Mouse (Mus musculus) forebrain, embryonic 14.5 days (tissue): ENCODE measurements around the gene Sema4d. TPM values are rescaled to one million over a fixed set of nuclear protein-coding genes. Genes with fewer than 3 reads are reported as not detected.
A peak's percentile ranks its signal among the peaks of the same experiment; 100 is the strongest.
"Not testable (repeated sequence)": the region's sequence is repeated elsewhere in the genome, so short reads cannot be mapped to it uniquely, and the experiment has no call there.

Source experiments
- ATAC-seq: fragments of 200-750 bp; cut with Nextera tagmentation; 2 replicates; pipeline ENCODE4 v1.8.0; 2017; ENCODE audit warnings: mild to moderate bottlenecking, moderate library complexity
- DNase-seq: peaks from one replicate; pipeline ENCODE4 v3.0.0-alpha.2; 2015; ENCODE audit warnings: low spot score
- H3K27ac ChIP-seq: fragments of 300-500 bp; sonication (generic); 2 replicates; pipeline ENCODE4 v1.5.1; 2014; ENCODE audit warnings: low read depth, mild to moderate bottlenecking, control low read depth, low read length, moderate library complexity
- H3K27me3 ChIP-seq: fragments of 300-500 bp; sonication (generic); replicated peaks from 2 replicates; pipeline ENCODE4 v1.6.1; 2014; ENCODE audit warnings: low read length, control low read depth, mixed read lengths; ENCODE audit not compliant: control insufficient read depth, insufficient read depth
- H3K36me3 ChIP-seq: fragments of 300-500 bp; sonication (generic); 2 replicates; pipeline ENCODE4 v1.6.1; 2014; ENCODE audit warnings: low read length, control low read depth; ENCODE audit not compliant: control insufficient read depth, insufficient read depth
- H3K4me1 ChIP-seq: fragments of 300-500 bp; sonication (generic); 2 replicates; pipeline ENCODE4 v1.6.1; 2014; ENCODE audit warnings: antibody characterized with exemption, low read length, control low read depth; ENCODE audit not compliant: control insufficient read depth, insufficient read depth
- H3K4me2 ChIP-seq: fragments of 300-500 bp; sonication (generic); 2 replicates; pipeline ENCODE4 v1.6.1; 2014; ENCODE audit warnings: mild to moderate bottlenecking, control low read depth, low read length
- H3K4me3 ChIP-seq: fragments of 300-500 bp; sonication (generic); 2 replicates; pipeline ENCODE4 v1.5.1; 2014; ENCODE audit warnings: low read depth, low read length, control low read depth
- H3K9ac ChIP-seq: fragments of 300-500 bp; sonication (generic); 2 replicates; pipeline ENCODE4 v1.6.1; 2014; ENCODE audit warnings: mild to moderate bottlenecking, low read length, control low read depth, moderate library complexity
- H3K9me3 ChIP-seq: fragments of 300-500 bp; sonication (generic); replicated peaks from 2 replicates; pipeline ENCODE4 v1.6.1; 2016; ENCODE audit warnings: low read length, control low read depth, mixed read lengths; ENCODE audit not compliant: control insufficient read depth
- WGBS: fragments of 180-500 bp; shearing (Covaris S2); extraction: QIAGEN DNeasy Blood & Tissue Kit; methylation state at CpG from one replicate; pipeline ENCODE4 v1.1.7; 2014; 5-methylcytosine and 5-hydroxymethylcytosine counted together
- polyA plus RNA-seq: library from polyadenylated mRNA; unstranded; fragments of >200 nt; fragmentation: Nextera tagmentation; extraction: Ambion mirVana; gene quantifications from 2 replicates; pipeline ENCODE4 v1.2.1, GENCODE M21; 2014

Sema4d gene
- polyA plus RNA-seq, 1 experiment from 2014 or later, result 12.7 TPM

DNA sequence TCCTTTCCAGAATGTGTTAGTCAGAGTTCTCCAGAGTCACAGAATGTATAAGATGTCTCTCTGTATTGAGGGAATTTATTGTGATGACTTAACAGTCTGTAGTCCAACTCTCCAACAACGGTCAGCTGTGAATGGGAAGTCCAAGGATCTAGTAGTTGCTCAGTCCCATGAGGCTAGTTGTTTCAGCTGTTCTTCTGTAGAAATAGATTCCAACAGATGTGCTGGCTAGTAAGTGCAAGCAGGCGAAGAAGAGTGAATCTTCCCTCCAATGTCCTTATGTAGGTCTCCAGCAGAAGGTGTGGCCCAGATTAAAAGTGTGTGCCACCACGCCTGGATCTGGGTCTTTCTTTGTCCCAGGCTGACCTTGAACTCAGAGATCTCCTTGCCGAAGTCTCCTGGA is 41.7 kb upstream of the Sema4d start:
- not testable (repeated sequence) for H3K27ac ChIP-seq, H3K4me3 ChIP-seq, H3K9ac ChIP-seq, H3K4me2 ChIP-seq, H3K27me3 ChIP-seq, ATAC-seq, H3K36me3 ChIP-seq, DNase-seq, H3K4me1 ChIP-seq, H3K9me3 ChIP-seq
- 79% methylated on average over 4 of the region's 4 CpGs for WGBS

DNA sequence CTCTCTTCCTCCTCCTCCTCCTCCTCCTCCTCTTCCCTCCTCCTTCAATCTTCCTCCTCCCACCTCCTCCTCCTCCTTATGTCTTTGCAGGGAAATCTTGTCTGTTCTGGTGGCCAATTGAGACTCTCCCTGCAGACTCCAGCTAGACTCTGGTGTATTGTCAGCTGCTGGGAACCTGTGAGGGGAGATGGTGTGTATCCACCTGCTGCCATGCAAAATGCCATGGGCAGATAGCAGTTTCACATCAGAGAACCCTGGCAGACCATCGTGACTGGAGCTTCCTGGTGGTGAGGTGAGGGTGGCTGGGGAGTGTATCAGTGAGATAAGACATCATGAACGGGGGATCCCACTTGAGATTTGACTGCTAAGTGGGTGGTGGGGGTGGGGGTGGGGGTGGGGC is 41.0 kb upstream of the Sema4d start:
- H3K27me3 ChIP-seq, result 0 out of 2 replicates have a peak, but pooled peaks cover 4% of the 10 kb centered on the region
- no peak for DNase-seq

DNA sequence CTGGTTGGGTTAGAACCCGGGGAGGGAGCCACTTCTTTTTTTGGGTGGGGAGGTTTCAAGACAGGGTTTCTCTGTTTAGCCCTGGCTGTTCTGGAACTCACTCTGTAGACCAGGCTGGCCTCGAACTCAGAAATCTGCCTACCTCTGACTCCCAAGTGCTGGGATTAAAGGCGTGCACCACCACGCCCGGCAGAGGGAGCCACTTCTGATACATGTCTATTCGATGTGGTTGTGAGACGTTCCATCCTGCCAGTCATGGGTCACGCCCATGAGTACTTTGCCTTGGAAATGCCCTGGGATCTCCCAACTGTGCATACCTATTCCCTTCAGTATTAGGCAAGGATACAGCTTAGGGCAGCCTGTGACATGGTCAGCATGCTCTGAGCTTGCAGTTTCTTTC is 40.5 kb upstream of the Sema4d start:
- H3K9ac ChIP-seq, H3K4me1 ChIP-seq, H3K27me3 ChIP-seq, ATAC-seq, H3K9me3 ChIP-seq, H3K4me2 ChIP-seq, DNase-seq, H3K36me3 ChIP-seq, H3K4me3 ChIP-seq, H3K27ac ChIP-seq: not testable (repeated sequence)
- 75% methylated on average over 8 of the region's 8 CpGs for WGBS

More for the DNA sequence above, 41.0 kb upstream of the Sema4d start:
- Histone ChIP-seq H3K9me3 (no peaks in the 10 kb centered on the region), H3K4me1 (no peaks in the 10 kb centered on the region), H3K27ac (no peak overlapping the region), H3K4me3 (no peak overlapping the region), H3K4me2 (no peak overlapping the region), H3K9ac (no peak overlapping the region), H3K36me3 (no peaks in the 10 kb centered on the region)
- no peak for ATAC-seq
- 70% methylated on average over 2 of the region's 2 CpGs for WGBS

DNA sequence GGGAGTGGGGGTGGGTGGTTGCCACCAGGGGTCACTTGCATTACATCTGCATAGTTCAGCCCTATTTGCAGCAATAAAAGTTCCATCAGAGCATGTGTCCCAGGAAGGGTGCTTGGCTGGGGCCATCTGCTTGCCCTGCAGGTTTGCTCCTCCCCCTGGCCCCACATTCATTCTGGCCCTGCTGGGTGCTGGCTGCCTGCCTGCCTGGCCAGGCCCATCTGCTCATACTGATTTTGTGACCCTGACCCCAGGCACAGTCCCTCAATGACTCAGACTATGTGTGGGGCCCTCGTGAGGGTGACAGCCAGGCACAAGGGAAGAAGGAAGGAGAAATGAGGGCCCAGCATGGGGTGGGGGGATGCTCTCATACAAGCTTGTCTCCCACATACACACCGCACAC is 40.1 kb upstream of the Sema4d start:
- DNase-seq (no peak), ATAC-seq (no peak)
- Histone ChIP-seq H3K4me3 (no peak overlapping the region), H3K9me3 (no peaks in the 10 kb centered on the region), H3K27me3 (no peaks in the 10 kb centered on the region), H3K4me2 (no peak overlapping the region), H3K4me1 (no peaks in the 10 kb centered on the region), H3K36me3 (no peaks in the 10 kb centered on the region), H3K9ac (no peak overlapping the region), H3K27ac (no peak overlapping the region)
- WGBS, result 61% methylated on average over 2 of the region's 2 CpGs

DNA sequence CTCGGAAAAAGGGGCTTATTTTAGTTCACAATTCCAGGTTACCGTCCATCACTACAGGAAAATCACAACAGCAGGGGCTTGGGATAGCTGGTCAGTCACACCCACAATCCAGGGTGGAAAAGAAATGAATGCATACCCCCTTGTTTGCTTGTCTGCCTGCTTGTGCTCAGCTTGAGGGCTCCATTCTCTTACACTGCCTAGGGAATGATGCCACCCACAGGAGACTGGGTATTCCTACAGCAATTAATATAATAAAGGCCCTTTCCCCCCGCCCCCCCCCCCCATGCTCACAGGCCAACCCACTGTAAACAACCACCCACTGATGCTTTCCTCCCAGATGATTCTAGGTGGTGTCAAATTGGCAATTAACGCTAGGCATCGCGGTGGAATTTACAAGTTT is 38.9 kb upstream of the Sema4d start:
- no peak for ATAC-seq
- Histone ChIP-seq H3K4me2 (no peak overlapping the region), H3K27me3 (no peaks in the 10 kb centered on the region), H3K4me1 (no peaks in the 10 kb centered on the region), H3K27ac (no peak overlapping the region), H3K4me3 (no peak overlapping the region), H3K9me3 (no peaks in the 10 kb centered on the region), H3K36me3 (no peaks in the 10 kb centered on the region), H3K9ac (no peak overlapping the region)
- 89% methylated on average over 6 of the region's 6 CpGs for WGBS
- DNase-seq, result no peak

DNA sequence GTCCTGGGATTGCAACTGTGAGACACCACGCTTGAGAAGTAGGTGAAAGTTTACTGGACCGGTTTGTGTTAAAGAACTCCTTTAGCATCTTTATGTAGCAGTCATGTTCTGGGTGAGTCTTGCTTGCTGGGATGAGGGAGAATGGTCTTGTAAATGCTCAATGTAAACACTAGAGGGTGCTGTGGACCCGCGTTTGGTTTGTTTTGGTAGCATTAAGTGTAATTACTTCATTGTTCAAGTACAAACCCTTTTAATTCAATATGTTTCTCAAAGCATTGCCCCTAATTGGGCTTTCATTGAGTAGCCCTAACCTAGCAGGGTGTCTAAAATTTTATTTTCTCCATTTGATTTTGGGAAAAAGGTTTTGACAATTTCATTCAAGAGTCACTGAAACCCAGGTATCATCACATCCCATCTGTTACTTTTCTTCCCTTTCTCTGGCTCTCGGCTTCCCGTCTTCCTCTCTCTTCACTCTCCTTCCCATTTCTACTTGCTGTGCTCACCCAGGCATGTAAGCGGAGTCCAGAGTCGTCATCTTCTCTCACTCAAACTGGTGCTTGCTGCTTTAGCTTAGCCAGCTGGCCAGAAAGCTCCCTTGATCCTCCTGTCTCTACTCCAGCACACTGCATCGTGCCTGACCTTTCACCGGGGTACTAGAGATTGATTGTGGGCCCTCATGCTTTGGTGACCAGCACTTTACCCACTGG is 37.4 kb upstream of the Sema4d start:
- WGBS, result 22% methylated on average over 10 of the region's 10 CpGs
- ATAC-seq, result 0 out of 2 replicates have a peak, but pooled peaks have one; percentile 23
- no peaks in the 10 kb centered on the region for H3K36me3 ChIP-seq
- no peaks in the 10 kb centered on the region for H3K9me3 ChIP-seq
- no peak overlapping the region for H3K4me3 ChIP-seq
- peak; percentile 72 for DNase-seq
- no peak overlapping the region for H3K9ac ChIP-seq
- H3K4me2 ChIP-seq, result no peak overlapping the region
- H3K27me3 ChIP-seq, result no peaks in the 10 kb centered on the region
- H3K4me1 ChIP-seq, result no peaks in the 10 kb centered on the region
- H3K27ac ChIP-seq, result no peak overlapping the region

DNA sequence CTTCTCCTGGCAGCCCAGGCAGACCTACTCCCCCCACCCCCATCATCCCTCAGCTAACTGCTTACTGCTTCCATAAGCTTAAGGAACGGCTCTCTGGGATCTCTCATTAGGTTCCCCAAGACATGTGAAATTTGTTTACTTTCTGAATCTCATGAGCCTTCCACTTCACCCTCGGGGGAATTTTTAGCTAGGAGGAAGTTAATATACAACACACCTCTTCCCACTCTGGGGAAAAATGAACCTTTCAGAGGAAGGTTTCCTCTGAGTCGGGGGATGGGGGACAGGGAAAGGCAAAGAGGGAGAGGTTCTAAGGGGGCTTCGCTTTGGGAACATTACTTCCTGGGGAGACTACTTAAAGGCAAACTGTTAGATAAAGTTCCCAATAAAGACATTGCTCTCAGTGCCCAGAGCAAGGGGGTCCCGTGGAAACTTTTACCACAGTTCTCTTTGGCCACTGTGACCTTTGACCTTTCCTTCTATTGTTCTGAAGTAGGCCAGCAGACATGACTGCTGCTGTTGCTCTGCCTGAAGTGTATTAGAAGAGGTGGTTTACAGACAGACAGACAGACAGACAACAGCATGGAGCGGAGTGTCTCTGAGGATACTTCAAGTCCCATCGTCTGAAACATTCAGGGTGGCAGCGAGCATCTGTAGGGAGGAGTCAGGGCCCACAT is 30.4 kb upstream of the Sema4d start:
- 52% methylated on average over 8 of the region's 8 CpGs for WGBS
- Histone ChIP-seq H3K4me3 (no peak overlapping the region), H3K4me1 (no peaks in the 10 kb centered on the region), H3K36me3 (no peaks in the 10 kb centered on the region), H3K9me3 (no peaks in the 10 kb centered on the region), H3K9ac (no peak overlapping the region), H3K27me3 (no peaks in the 10 kb centered on the region), H3K27ac (no peak overlapping the region), H3K4me2 (no peak overlapping the region)
- ATAC-seq (no peak), DNase-seq (no peak)

DNA sequence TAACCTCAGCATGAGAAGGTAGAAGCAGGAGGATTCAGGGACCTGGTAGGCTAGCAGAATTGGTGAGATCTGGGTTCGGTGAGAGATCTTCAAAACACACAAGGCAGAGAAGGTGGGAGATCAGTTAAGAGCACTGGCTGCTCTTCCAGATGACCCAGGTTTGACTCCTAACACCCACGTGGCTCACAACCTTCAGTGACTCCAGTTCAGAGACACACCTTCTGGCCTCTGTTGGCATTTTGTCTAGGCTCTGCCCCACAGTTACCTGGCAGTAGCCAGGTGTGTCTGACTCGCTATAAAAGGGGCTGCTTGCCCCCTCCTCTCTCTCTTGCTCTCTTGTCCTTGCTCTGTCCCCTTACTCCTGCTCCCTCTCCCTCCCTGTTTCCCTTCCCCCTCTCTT is 28.4 kb upstream of the Sema4d start:
- Histone ChIP-seq H3K9ac (no peak overlapping the region), H3K4me3 (no peak overlapping the region), H3K36me3 (no peaks in the 10 kb centered on the region), H3K4me2 (no peak overlapping the region), H3K9me3 (no peaks in the 10 kb centered on the region), H3K27ac (no peak overlapping the region), H3K27me3 (no peaks in the 10 kb centered on the region), H3K4me1 (no peaks in the 10 kb centered on the region)
- ATAC-seq (no peak), DNase-seq (no peak)
- 68% methylated on average over 3 of the region's 3 CpGs for WGBS

DNA sequence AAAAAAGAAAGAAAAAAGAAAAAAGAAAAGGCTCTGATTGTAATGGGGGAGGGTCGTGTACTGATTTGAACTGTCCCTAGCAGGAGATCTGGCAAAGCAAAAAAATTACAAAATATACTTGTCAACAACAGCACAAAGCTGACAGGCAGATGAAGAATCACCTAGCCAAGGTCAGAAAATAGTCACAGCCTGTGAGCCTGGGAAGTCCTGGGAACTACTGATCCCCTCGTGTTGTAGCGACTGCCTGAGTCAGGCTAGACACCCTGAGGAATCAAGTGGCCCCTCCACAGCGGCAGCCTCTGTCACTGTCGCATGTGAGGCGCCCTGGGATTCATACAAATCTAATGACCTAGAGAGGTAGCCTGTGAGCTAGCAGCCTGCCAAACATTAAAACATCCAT is 25.8 kb upstream of the Sema4d start:
- 77% methylated on average over 6 of the region's 6 CpGs for WGBS
- ATAC-seq (no peak), DNase-seq (no peak)
- H3K9me3 ChIP-seq, result no peaks in the 10 kb centered on the region
- H3K9ac ChIP-seq, result no peak overlapping the region
- H3K4me1 ChIP-seq, result no peaks in the 10 kb centered on the region; the same call in 1 of the 2 replicates
- no peak overlapping the region for H3K4me2 ChIP-seq
- H3K4me3 ChIP-seq, result no peak overlapping the region
- no peaks in the 10 kb centered on the region for H3K36me3 ChIP-seq
- no peaks in the 10 kb centered on the region for H3K27me3 ChIP-seq
- H3K27ac ChIP-seq, result no peak overlapping the region
